Mouse (Mus musculus) hindbrain, embryonic 14.5 days (tissue): ENCODE data around the gene Phf11c. TPM values are rescaled to one million over a fixed set of nuclear protein-coding genes. Genes with fewer than 3 reads are reported as not detected.
"Not testable (repeated sequence)": the region's sequence is repeated elsewhere in the genome, so short reads cannot be mapped to it uniquely, and the experiment has no call there.

Experiments used
- ATAC-seq: fragments of 200-750 bp; cut with Nextera tagmentation; 2 replicates; pipeline ENCODE4 v1.8.0; 2017; ENCODE audit warnings: moderate number of reproducible peaks, mild to moderate bottlenecking, moderate TSS enrichment, moderate library complexity; ENCODE audit not compliant: low FRiP score
- DNase-seq: peaks from one replicate; pipeline ENCODE4 v3.0.0-alpha.2; 2015; ENCODE audit warnings: low spot score
- H3K27ac ChIP-seq: fragments of 300-500 bp; sonication (generic); 2 replicates; pipeline ENCODE4 v1.5.1; 2014; ENCODE audit warnings: mild to moderate bottlenecking, moderate library complexity
- H3K27me3 ChIP-seq: fragments of 300-500 bp; sonication (generic); 2 replicates; pipeline ENCODE4 v1.6.1; 2014; ENCODE audit warnings: mild to moderate bottlenecking, low read length, mixed read lengths; ENCODE audit not compliant: control insufficient read depth, insufficient read depth
- H3K36me3 ChIP-seq: fragments of 300-500 bp; sonication (generic); replicated peaks from 2 replicates; pipeline ENCODE4 v1.6.1; 2014; ENCODE audit not compliant: control insufficient read depth, insufficient read depth
- H3K4me1 ChIP-seq: fragments of 300-500 bp; sonication (generic); replicated peaks from 2 replicates; pipeline ENCODE4 v1.6.1; 2014; ENCODE audit warnings: antibody characterized with exemption, low read length, mixed read lengths; ENCODE audit not compliant: control insufficient read depth, insufficient read depth
- H3K4me2 ChIP-seq: fragments of 300-500 bp; sonication (generic); replicated peaks from 2 replicates; pipeline ENCODE4 v1.6.1; 2014; ENCODE audit warnings: mild to moderate bottlenecking, moderate library complexity
- H3K4me3 ChIP-seq: fragments of 300-500 bp; sonication (generic); replicated peaks from 2 replicates; pipeline ENCODE4 v1.5.1; 2014; ENCODE audit warnings: mild to moderate bottlenecking, low read length
- H3K9ac ChIP-seq: fragments of 300-500 bp; sonication (generic); 2 replicates; pipeline ENCODE4 v1.6.1; 2014
- H3K9me3 ChIP-seq: fragments of 300-500 bp; sonication (generic); 2 replicates; pipeline ENCODE4 v1.6.1; 2016; ENCODE audit warnings: low read length; ENCODE audit not compliant: control insufficient read depth
- WGBS: fragments of 180-500 bp; shearing (Covaris S2); extraction: QIAGEN DNeasy Blood & Tissue Kit; methylation state at CpG from one replicate; pipeline ENCODE4 v1.1.7; 2014; 5-methylcytosine and 5-hydroxymethylcytosine counted together
- polyA plus RNA-seq: library from polyadenylated mRNA; unstranded; fragments of >200 nt; fragmentation: Nextera tagmentation; extraction: Ambion mirVana; gene quantifications from 2 replicates; pipeline ENCODE4 v1.2.1, GENCODE M21; 2014

The Phf11c gene
- polyA plus RNA-seq, 1 experiment from 2014 or later: 0.25 TPM

GRCm38 (mm10) chr14:59341189-59341588 lies 54.0 kb downstream of the Phf11c start, which contains the start of gene Phf11b:
Gene Phf11b, minus strand, starts transcription at chr14:59341351.
- ATAC-seq, H3K4me1 ChIP-seq, H3K27ac ChIP-seq, H3K27me3 ChIP-seq, H3K4me3 ChIP-seq, H3K4me2 ChIP-seq, DNase-seq, H3K36me3 ChIP-seq, H3K9ac ChIP-seq, H3K9me3 ChIP-seq: not testable (repeated sequence)
- 72% methylated on average over 1 of the region's 1 CpGs for WGBS

GRCm38 (mm10) chr14:59339541-59339940 lies 55.6 kb downstream of the Phf11c start:
- Histone ChIP-seq H3K27ac (no peak overlapping the region), H3K36me3 (no peaks in the 10 kb centered on the region), H3K27me3 (no peaks in the 10 kb centered on the region), H3K4me3 (no peak overlapping the region), H3K9ac (no peak overlapping the region), H3K4me2 (no peak overlapping the region), H3K9me3 (no peaks in the 10 kb centered on the region), H3K4me1 (no peaks in the 10 kb centered on the region)
- ATAC-seq (no peak), DNase-seq (no peak)
- 85% methylated on average over 1 of the region's 1 CpGs for WGBS

- H3K9ac ChIP-seq, H3K27me3 ChIP-seq, ATAC-seq, H3K4me2 ChIP-seq, H3K36me3 ChIP-seq, H3K4me3 ChIP-seq, H3K9me3 ChIP-seq, DNase-seq, H3K4me1 ChIP-seq, H3K27ac ChIP-seq: not testable (repeated sequence)
- WGBS: 88% methylated on average over 3 of the region's 3 CpGs
Observed at GRCm38 (mm10) chr14:59336056-59336455, 59.1 kb downstream of the Phf11c start.

Other genes starting within 250 kb of the Phf11c start
- gene Gm5142, start 216.6 kb downstream of the Phf11c start, polyA plus RNA-seq: not detected in 2 replicates
- gene Rcbtb1, start 194.2 kb downstream of the Phf11c start, polyA plus RNA-seq: 47.9 and 51.9 TPM in 2 replicates
- not detected in 2 replicates for gene Gm6904, start 135.2 kb downstream of the Phf11c start, polyA plus RNA-seq
- 0.15 and 0.18 TPM in 2 replicates for gene Phf11a, start 97.9 kb downstream of the Phf11c start, polyA plus RNA-seq
- 0.21 TPM in 1 of 2 replicates, not detected in the other for gene Phf11b, start 54.0 kb downstream of the Phf11c start, polyA plus RNA-seq
- gene Phf11d, start 29.9 kb downstream of the Phf11c start, polyA plus RNA-seq: 0.34 and 0.60 TPM in 2 replicates
- 6.3 and 8.9 TPM in 2 replicates for gene Setdb2, start 45.5 kb upstream of the Phf11c start, polyA plus RNA-seq
- 32.2 and 33.4 TPM in 2 replicates for gene Cab39l, start 45.6 kb upstream of the Phf11c start, polyA plus RNA-seq
- gene Cdadc1, start 202.6 kb upstream of the Phf11c start, polyA plus RNA-seq: 35.2 and 37.3 TPM in 2 replicates
- gene Shisa2, start 229.9 kb upstream of the Phf11c start, polyA plus RNA-seq: 5.6 and 6.5 TPM in 2 replicates